Mouse (Mus musculus): ENCODE data around the gene Dnm3. TPM values are rescaled to one million over a fixed set of nuclear protein-coding genes. Genes with fewer than 3 reads are reported as not detected.

Gene Dnm3
- polyA plus RNA-seq, 1 experiment from 2014 or later = 12.9 TPM

GRCm38 (mm10) chr1:162209487-162210149 lies 268.2 kb downstream of the Dnm3 start:
- Histone ChIP-seq H3K9me3 (ENCODE audit: control insufficient read depth, low read length) (no peaks in the 10 kb centered on the region), H3K36me3 (ENCODE audit: control insufficient read depth, insufficient read depth, low read length) (no peaks in the 10 kb centered on the region), H3K4me3 (ENCODE audit: low read depth, low read length) (no peak overlapping the region), H3K4me1 (ENCODE audit: control insufficient read depth, insufficient read depth, low read length) (peaks cover 6% of the 10 kb centered on the region; the same call in 1 of the 2 replicates), H3K27ac (ENCODE audit: low read depth, low read length) (peak overlapping the region; percentile 66; the same call in 1 of the 2 replicates), H3K27me3 (ENCODE audit: control insufficient read depth, insufficient read depth, low read length) (no peaks in the 10 kb centered on the region), H3K4me2 (ENCODE audit: low read depth) (peak overlapping the region; percentile 28), H3K9ac (ENCODE audit: low read length) (peak overlapping the region; percentile 27; the same call in 1 of the 2 replicates)
- 36% methylated on average over 10 of the region's 10 CpGs for WGBS
- peak; percentile 61 for DNase-seq (ENCODE audit: low spot score)
- peak; percentile 88 for ATAC-seq (ENCODE audit: insufficient read depth, low FRiP score, low TSS enrichment)

GRCm38 (mm10) chr1:162209010-162209409 lies 268.8 kb downstream of the Dnm3 start:
- peak; percentile 49; the same call in 1 of the 2 replicates for ATAC-seq (ENCODE audit: insufficient read depth, low FRiP score, low TSS enrichment)
- 68% methylated on average over 9 of the region's 9 CpGs for WGBS
- Histone ChIP-seq H3K9ac (ENCODE audit: low read length) (no peak overlapping the region), H3K4me2 (ENCODE audit: low read depth) (peak overlapping the region; percentile 28), H3K4me3 (ENCODE audit: low read depth, low read length) (no peak overlapping the region), H3K27me3 (ENCODE audit: control insufficient read depth, insufficient read depth, low read length) (no peaks in the 10 kb centered on the region), H3K4me1 (ENCODE audit: control insufficient read depth, insufficient read depth, low read length) (peaks cover 6% of the 10 kb centered on the region; the same call in 1 of the 2 replicates), H3K27ac (ENCODE audit: low read depth, low read length) (peak overlapping the region; percentile 66; the same call in 1 of the 2 replicates), H3K36me3 (ENCODE audit: control insufficient read depth, insufficient read depth, low read length) (no peaks in the 10 kb centered on the region), H3K9me3 (ENCODE audit: control insufficient read depth, low read length) (no peaks in the 10 kb centered on the region)
- DNase-seq (ENCODE audit: low spot score) = peak; percentile 27

- ATAC-seq (ENCODE audit: insufficient read depth, low FRiP score, low TSS enrichment) (no peak), DNase-seq (ENCODE audit: low spot score) (no peak)
- Histone ChIP-seq H3K27ac (ENCODE audit: low read depth, low read length) (no peak overlapping the region), H3K9me3 (ENCODE audit: control insufficient read depth, low read length) (no peaks in the 10 kb centered on the region), H3K4me1 (ENCODE audit: control insufficient read depth, insufficient read depth, low read length) (peaks cover 13% of the 10 kb centered on the region; the same call in 1 of the 2 replicates), H3K9ac (ENCODE audit: low read length) (no peak overlapping the region), H3K27me3 (ENCODE audit: control insufficient read depth, insufficient read depth, low read length) (no peaks in the 10 kb centered on the region), H3K36me3 (ENCODE audit: control insufficient read depth, insufficient read depth, low read length) (no peaks in the 10 kb centered on the region), H3K4me2 (ENCODE audit: low read depth) (no peak overlapping the region), H3K4me3 (ENCODE audit: low read depth, low read length) (no peak overlapping the region)
- WGBS = 51% methylated on average over 7 of the region's 7 CpGs
Measured at GRCm38 (mm10) chr1:162207708-162208043, 270.2 kb downstream of the Dnm3 start.

DNA sequence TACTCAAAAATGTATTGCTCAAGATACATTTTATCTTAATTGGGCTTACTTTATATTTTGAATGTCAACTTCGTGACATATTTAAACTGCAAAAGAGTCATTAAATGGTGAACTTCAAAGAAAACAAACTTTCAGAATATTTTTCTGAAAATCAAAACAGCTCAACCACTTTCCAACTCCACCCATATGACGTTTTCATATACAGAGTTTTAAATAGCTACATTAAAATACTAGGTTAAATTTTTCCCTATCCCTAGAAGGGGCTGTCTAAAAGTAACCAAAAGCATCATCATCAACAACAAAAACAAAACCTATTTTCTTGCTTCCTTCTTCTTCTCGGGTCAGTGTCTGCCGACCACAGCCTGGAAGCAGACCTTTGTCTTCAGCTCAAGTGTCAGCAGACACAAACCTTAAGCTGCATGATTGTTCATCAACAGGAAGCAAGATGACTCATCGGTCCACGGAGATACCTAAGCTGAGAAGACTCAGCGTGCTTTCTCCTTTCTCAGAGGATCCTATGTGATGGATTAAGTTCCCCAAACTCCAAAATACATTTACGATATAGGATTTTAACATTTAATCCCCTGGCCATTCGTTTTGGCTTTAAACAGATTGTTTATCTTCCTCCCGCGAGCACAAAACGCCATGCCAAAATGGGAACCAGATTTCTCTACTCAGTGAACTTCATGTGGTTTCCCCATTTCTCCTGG lies 270.7 kb downstream of the Dnm3 start:
- H3K27ac ChIP-seq (ENCODE audit: low read depth, low read length) = no peak overlapping the region
- 60% methylated on average over 12 of the region's 12 CpGs for WGBS

GRCm38 (mm10) chr1:162202465-162203348 lies 275.1 kb downstream of the Dnm3 start:
- Histone ChIP-seq H3K4me2 (ENCODE audit: low read depth) (no peak overlapping the region), H3K27ac (ENCODE audit: low read depth, low read length) (no peak overlapping the region), H3K9ac (ENCODE audit: low read length) (no peak overlapping the region), H3K4me3 (ENCODE audit: low read depth, low read length) (no peak overlapping the region), H3K36me3 (ENCODE audit: control insufficient read depth, insufficient read depth, low read length) (no peaks in the 10 kb centered on the region), H3K27me3 (ENCODE audit: control insufficient read depth, insufficient read depth, low read length) (no peaks in the 10 kb centered on the region), H3K9me3 (ENCODE audit: control insufficient read depth, low read length) (no peaks in the 10 kb centered on the region), H3K4me1 (ENCODE audit: control insufficient read depth, insufficient read depth, low read length) (peaks cover 6% of the 10 kb centered on the region; the same call in 1 of the 2 replicates)
- ATAC-seq (ENCODE audit: insufficient read depth, low FRiP score, low TSS enrichment) (peak; percentile 70), DNase-seq (ENCODE audit: low spot score) (no peak)
- 48% methylated on average over 12 of the region's 12 CpGs for WGBS

More for the DNA sequence above, 270.7 kb downstream of the Dnm3 start:
- Histone ChIP-seq H3K27me3 (ENCODE audit: control insufficient read depth, insufficient read depth, low read length) (no peaks in the 10 kb centered on the region), H3K36me3 (ENCODE audit: control insufficient read depth, insufficient read depth, low read length) (no peaks in the 10 kb centered on the region), H3K4me3 (ENCODE audit: low read depth, low read length) (no peak overlapping the region), H3K4me2 (ENCODE audit: low read depth) (no peak overlapping the region), H3K9ac (ENCODE audit: low read length) (no peak overlapping the region), H3K9me3 (ENCODE audit: control insufficient read depth, low read length) (no peaks in the 10 kb centered on the region), H3K4me1 (ENCODE audit: control insufficient read depth, insufficient read depth, low read length) (peaks cover 13% of the 10 kb centered on the region; the same call in 1 of the 2 replicates)
- ATAC-seq (ENCODE audit: insufficient read depth, low FRiP score, low TSS enrichment) (no peak), DNase-seq (ENCODE audit: low spot score) (peak; percentile 28)

- peaks cover 6% of the 10 kb centered on the region; the same call in 1 of the 2 replicates for H3K4me1 ChIP-seq (ENCODE audit: control insufficient read depth, insufficient read depth, low read length)
- H3K36me3 ChIP-seq (ENCODE audit: control insufficient read depth, insufficient read depth, low read length) = no peaks in the 10 kb centered on the region
- H3K4me3 ChIP-seq (ENCODE audit: low read depth, low read length) = no peak overlapping the region
- WGBS = 89% methylated on average over 6 of the region's 6 CpGs
- no peak for DNase-seq (ENCODE audit: low spot score)
- H3K27ac ChIP-seq (ENCODE audit: low read depth, low read length) = no peak overlapping the region
- H3K9me3 ChIP-seq (ENCODE audit: control insufficient read depth, low read length) = no peaks in the 10 kb centered on the region
- no peak overlapping the region for H3K9ac ChIP-seq (ENCODE audit: low read length)
- no peak for ATAC-seq (ENCODE audit: insufficient read depth, low FRiP score, low TSS enrichment)
- no peaks in the 10 kb centered on the region for H3K27me3 ChIP-seq (ENCODE audit: control insufficient read depth, insufficient read depth, low read length)
- no peak overlapping the region for H3K4me2 ChIP-seq (ENCODE audit: low read depth)
Measured at GRCm38 (mm10) chr1:162200446-162200845, 277.4 kb downstream of the Dnm3 start.

DNA sequence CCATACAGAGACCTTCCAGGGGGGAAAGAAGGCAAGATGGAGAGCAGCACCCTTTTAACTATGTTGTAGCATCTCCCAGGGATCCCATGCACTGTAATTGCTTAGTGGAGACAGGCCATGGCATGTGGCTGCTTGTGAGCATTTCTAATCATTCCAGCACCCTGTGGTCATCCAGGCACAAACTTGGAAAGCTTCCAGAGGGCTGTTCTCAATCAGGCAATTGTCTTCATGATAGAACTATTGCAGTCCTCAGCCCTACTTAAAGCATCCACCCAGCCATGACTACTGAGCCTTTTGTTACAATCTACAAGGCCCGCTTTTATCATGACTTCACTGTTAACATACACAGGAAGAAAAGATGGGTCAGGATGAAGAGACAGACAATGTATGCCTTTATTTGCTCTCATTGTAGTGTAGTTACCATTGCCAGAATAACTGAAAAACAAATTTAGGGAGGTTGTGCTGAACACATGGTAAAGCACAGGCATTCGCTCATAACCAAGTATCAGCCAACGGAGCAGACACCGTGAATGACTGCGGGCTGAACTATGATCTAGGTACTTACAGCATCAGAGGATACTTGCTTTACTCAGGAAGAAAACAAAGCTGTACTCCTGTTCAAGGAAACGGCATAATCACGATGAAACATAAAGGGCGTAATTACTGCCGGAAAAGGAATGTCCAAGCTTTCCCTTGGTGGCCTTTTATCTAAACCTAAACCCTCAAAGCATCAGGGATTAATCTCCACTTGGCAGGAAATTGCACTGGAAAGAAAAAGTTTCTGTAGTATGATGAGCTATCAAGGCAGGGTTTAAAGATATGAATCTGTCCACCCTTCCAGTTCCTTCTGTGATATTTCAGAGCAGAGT lies 280.8 kb downstream of the Dnm3 start:
- 75% methylated on average over 9 of the region's 9 CpGs for WGBS
- peak; percentile 83 for ATAC-seq (ENCODE audit: insufficient read depth, low FRiP score, low TSS enrichment)
- H3K9me3 ChIP-seq (ENCODE audit: control insufficient read depth, low read length) = no peaks in the 10 kb centered on the region
- no peak for DNase-seq (ENCODE audit: low spot score)
- no peaks in the 10 kb centered on the region for H3K27me3 ChIP-seq (ENCODE audit: control insufficient read depth, insufficient read depth, low read length)
- no peak overlapping the region for H3K4me3 ChIP-seq (ENCODE audit: low read depth, low read length)
- H3K4me2 ChIP-seq (ENCODE audit: low read depth) = no peak overlapping the region
- H3K4me1 ChIP-seq (ENCODE audit: control insufficient read depth, insufficient read depth, low read length) = no peaks in the 10 kb centered on the region
- H3K9ac ChIP-seq (ENCODE audit: low read length) = no peak overlapping the region
- no peak overlapping the region for H3K27ac ChIP-seq (ENCODE audit: low read depth, low read length)
- no peaks in the 10 kb centered on the region for H3K36me3 ChIP-seq (ENCODE audit: control insufficient read depth, insufficient read depth, low read length)

DNA sequence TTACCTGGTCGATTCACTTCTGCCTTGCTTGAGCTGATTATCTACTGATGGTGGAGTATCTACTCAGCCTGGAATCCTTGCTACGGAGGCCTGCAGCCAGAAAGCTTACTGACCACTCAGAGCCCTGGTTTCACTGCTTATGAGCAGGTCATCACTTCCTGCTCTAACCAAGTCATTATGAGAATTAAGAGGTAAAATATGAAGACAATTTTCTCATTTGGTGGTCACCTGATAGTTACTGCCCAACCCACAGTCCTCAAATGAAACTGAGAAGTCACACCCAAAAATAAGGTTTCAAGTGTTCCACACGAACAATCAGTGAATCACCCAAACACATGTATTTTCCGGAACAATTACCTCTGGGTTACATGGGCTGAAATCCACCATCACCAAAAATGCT lies 289.1 kb downstream of the Dnm3 start:
- Histone ChIP-seq H3K4me3 (ENCODE audit: low read depth, low read length) (no peak overlapping the region), H3K4me1 (ENCODE audit: control insufficient read depth, insufficient read depth, low read length) (peaks cover 5% of the 10 kb centered on the region; the same call in 1 of the 2 replicates), H3K27me3 (ENCODE audit: control insufficient read depth, insufficient read depth, low read length) (no peaks in the 10 kb centered on the region), H3K9ac (ENCODE audit: low read length) (no peak overlapping the region), H3K9me3 (ENCODE audit: control insufficient read depth, low read length) (no peaks in the 10 kb centered on the region), H3K4me2 (ENCODE audit: low read depth) (no peak overlapping the region), H3K36me3 (ENCODE audit: control insufficient read depth, insufficient read depth, low read length) (no peaks in the 10 kb centered on the region), H3K27ac (ENCODE audit: low read depth, low read length) (no peak overlapping the region)
- 89% methylated on average over 4 of the region's 4 CpGs for WGBS
- DNase-seq (ENCODE audit: low spot score) (no peak), ATAC-seq (ENCODE audit: insufficient read depth, low FRiP score, low TSS enrichment) (no peak)
